Mouse (Mus musculus) cortical plate, adult 2 months (tissue): ENCODE results near the gene Pdcd6ip.

Source experiments
- CTCF ChIP-seq: fragments of 200-500 bp; IDR thresholded peaks from 2 replicates; pipeline ENCODE4 v1.5.1; 2011; ENCODE audit warnings: mild to moderate bottlenecking, control low read depth, low read length; ENCODE audit not compliant: insufficient read depth; ENCODE audit errors: extremely low read depth
- POLR2A ChIP-seq: fragments of 200-500 bp; IDR thresholded peaks from 2 replicates; pipeline ENCODE4 v1.6.1; 2011; ENCODE audit warnings: mild to moderate bottlenecking, low read length, control low read depth; ENCODE audit not compliant: insufficient read depth; ENCODE audit errors: extremely low read depth

DNA sequence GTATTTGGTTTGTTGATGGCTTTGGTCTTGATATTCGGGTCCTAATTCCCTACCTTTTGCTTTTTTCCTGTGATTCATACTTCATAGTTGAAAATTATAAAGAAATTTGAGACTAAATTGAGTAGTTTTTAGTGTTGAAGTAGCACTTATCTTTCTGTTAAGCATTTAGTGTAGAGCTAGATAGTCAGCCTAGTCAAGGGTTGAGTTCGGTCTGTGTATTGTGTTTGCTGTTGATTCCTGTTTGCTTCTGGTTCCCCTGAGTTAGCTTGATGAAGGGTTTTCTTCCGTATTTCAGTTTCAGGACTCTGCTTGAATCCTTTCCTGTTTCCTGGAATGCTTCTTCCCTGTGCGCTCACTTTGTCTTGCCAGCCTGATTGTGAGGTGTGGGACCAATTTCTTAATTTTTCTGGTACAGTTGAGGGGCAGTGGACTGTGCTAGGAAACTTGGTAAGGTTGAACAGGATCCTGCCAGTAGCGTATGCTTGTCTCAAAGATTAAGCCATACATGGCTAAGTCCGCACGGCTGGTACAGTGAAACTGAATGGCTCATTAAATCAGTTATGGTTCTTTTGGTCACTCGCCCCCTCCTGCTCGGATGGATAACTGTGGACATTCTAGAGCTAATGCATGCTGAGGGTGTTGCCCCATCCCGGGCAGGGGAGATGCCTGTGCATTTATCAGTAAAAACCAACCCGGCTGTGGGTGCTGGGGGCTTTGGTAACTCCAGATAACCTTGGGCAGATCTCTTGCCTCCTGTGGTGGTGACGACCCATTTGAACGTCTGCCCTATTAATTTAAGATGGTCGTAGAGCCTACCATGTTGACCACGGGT, 48.0 kb upstream of the Pdcd6ip start:
- TF ChIP-seq CTCF (no peak), POLR2A (no peak)
